Mouse (Mus musculus) hematopoietic stem cell, adult 5-6 weeks (primary cell): Measurements from ENCODE around the gene Npepps. TPM values are rescaled to one million over a fixed set of nuclear protein-coding genes. Genes with fewer than 3 reads are reported as not detected.
"Not testable (repeated sequence)": the region's sequence is repeated elsewhere in the genome, so short reads cannot be mapped to it uniquely, and the experiment has no call there.

ENCODE experiments used
- ATAC-seq, 2 experiments: fragments of 125-278 bp in 1 of 2; replicated peaks in 1 of 2; 2 replicates each; pipeline ENCODE4 v1.8.0; 2016 to 2017; ENCODE audit warnings: inconsistent platforms in 2 of 2, mild to moderate bottlenecking in 2 of 2, moderate number of reproducible peaks in 2 of 2, low read depth in 1 of 2, moderate TSS enrichment in 1 of 2; ENCODE audit not compliant: low FRiP score in 2 of 2, poor library complexity in 2 of 2, severe bottlenecking in 2 of 2, insufficient read depth in 1 of 2, low TSS enrichment in 1 of 2
- total RNA-seq: library from RNA; stranded (forward); fragments of 172-1452, 232-1000 nt; gene quantifications from 2 replicates; pipeline ENCODE4 v1.2.3, GENCODE M21; 2017

The Npepps gene
- total RNA-seq, result 33.1 and 59.0 TPM in 2 replicates

- peak; percentile 70 to 75 for ATAC-seq
Observed at GRCm38 (mm10) chr11:97280216-97280861, at the start of gene Npepps. Gene Npepps (minus strand): TSS chr11:97280638.

- ATAC-seq, result peak; percentile 58 to 67
Observed at GRCm38 (mm10) chr11:97328148-97328547, 47.7 kb upstream of the Npepps start.

- ATAC-seq, result no peak
Observed at GRCm38 (mm10) chr11:97325224-97325623, 44.8 kb upstream of the Npepps start.

GRCm38 (mm10) chr11:97321894-97322600 is 41.6 kb upstream of the Npepps start:
- ATAC-seq, result peak; percentile 37 to 60; a peak in 2 of 4 replicates

GRCm38 (mm10) chr11:97321197-97321596 is 40.8 kb upstream of the Npepps start:
- ATAC-seq, result peak in 1 of 2 experiments; percentile 64; a peak in 1 of 4 replicates

- peak; percentile 94 to 98 for ATAC-seq
Observed at GRCm38 (mm10) chr11:97315504-97316503, 35.4 kb upstream of the Npepps start, which contains the start of gene Mrpl45. Gene Mrpl45 (plus strand): TSS chr11:97315716.

GRCm38 (mm10) chr11:97314751-97315503 is 34.5 kb upstream of the Npepps start:
- 0 out of 4 replicates have a peak, but pooled peaks of 1 of the 2 experiments have one; percentile 8 for ATAC-seq

GRCm38 (mm10) chr11:97314110-97314509 is 33.7 kb upstream of the Npepps start:
- no peak for ATAC-seq

- not testable (repeated sequence) for ATAC-seq
Observed at GRCm38 (mm10) chr11:97312871-97313270, 32.4 kb upstream of the Npepps start.

- no peak for ATAC-seq
Observed at GRCm38 (mm10) chr11:97310895-97311631, 30.6 kb upstream of the Npepps start.

GRCm38 (mm10) chr11:97309911-97310571 is 29.6 kb upstream of the Npepps start:
- ATAC-seq, result peak; percentile 54 to 65

GRCm38 (mm10) chr11:97309451-97309836 is 29.0 kb upstream of the Npepps start:
- peak; percentile 33 to 78; a peak in 3 of 4 replicates for ATAC-seq

- ATAC-seq, result no peak
Observed at GRCm38 (mm10) chr11:97308806-97309450, 28.5 kb upstream of the Npepps start.

GRCm38 (mm10) chr11:97307294-97308069 is 27.0 kb upstream of the Npepps start:
- no peak for ATAC-seq

- ATAC-seq, result no peak
Observed at GRCm38 (mm10) chr11:97304631-97305030, 24.2 kb upstream of the Npepps start.
